Mouse (Mus musculus) liver, postnatal 0 days (tissue): ENCODE measurements around the gene Sh3bp2. TPM values are rescaled to one million over a fixed set of nuclear protein-coding genes. Genes with fewer than 3 reads are reported as not detected.

Experiments used
- ATAC-seq: fragments of 200-750 bp; cut with Nextera tagmentation; 2 replicates; pipeline ENCODE4 v1.8.0; 2017; ENCODE audit warnings: mild to moderate bottlenecking, moderate library complexity
- DNase-seq: peaks from one replicate; pipeline ENCODE4 v3.0.0-alpha.2; 2016
- H3K27ac ChIP-seq: fragments of 300-500 bp; sonication (generic); 2 replicates; pipeline ENCODE4 v1.5.1; 2014; ENCODE audit warnings: antibody characterized with exemption, moderate library complexity, mild to moderate bottlenecking, low read depth
- H3K27me3 ChIP-seq: fragments of 300-500 bp; sonication (generic); 2 replicates; pipeline ENCODE4 v1.6.1; 2014; ENCODE audit warnings: low read length, control low read depth, mixed read lengths; ENCODE audit not compliant: insufficient read depth
- H3K36me3 ChIP-seq: fragments of 300-500 bp; sonication (generic); replicated peaks from 2 replicates; pipeline ENCODE4 v1.6.1; 2014; ENCODE audit warnings: mild to moderate bottlenecking, control low read depth, low read length, moderate library complexity, mixed read lengths; ENCODE audit not compliant: insufficient read depth
- H3K4me1 ChIP-seq: fragments of 300-500 bp; sonication (generic); 2 replicates; pipeline ENCODE4 v1.6.1; 2014; ENCODE audit warnings: antibody characterized with exemption, mild to moderate bottlenecking, control low read depth; ENCODE audit not compliant: insufficient read depth
- H3K4me2 ChIP-seq: fragments of 300-500 bp; sonication (generic); 2 replicates; pipeline ENCODE4 v1.6.1; 2014; ENCODE audit warnings: low read depth, mild to moderate bottlenecking, low read length, moderate library complexity, mixed read lengths
- H3K4me3 ChIP-seq: fragments of 300-500 bp; sonication (generic); 2 replicates; pipeline ENCODE4 v1.5.1; 2014; ENCODE audit warnings: low read depth, low read length
- H3K9ac ChIP-seq: fragments of 300-500 bp; sonication (generic); replicated peaks from 2 replicates; pipeline ENCODE4 v1.6.1; 2014; ENCODE audit warnings: mild to moderate bottlenecking, moderate library complexity
- H3K9me3 ChIP-seq: fragments of 300-500 bp; sonication (generic); 2 replicates; pipeline ENCODE4 v1.6.1; 2016; ENCODE audit warnings: mild to moderate bottlenecking, control low read depth, low read length, mixed read lengths
- CTCF ChIP-seq: sonication (generic); IDR thresholded peaks from 2 replicates; pipeline ENCODE4 v1.5.1; 2016; ENCODE audit warnings: antibody characterized with exemption, low read depth
- EP300 ChIP-seq: IDR thresholded peaks from 2 replicates; pipeline ENCODE4 v1.6.1; 2016; ENCODE audit warnings: antibody characterized with exemption, low read depth, mild to moderate bottlenecking
- WGBS: fragments of 180-500 bp; shearing (Covaris S2); extraction: QIAGEN DNeasy Blood & Tissue Kit; methylation state at CpG from one replicate; pipeline ENCODE4 v1.1.7; 2014; ENCODE audit not compliant: insufficient replicate concordance; 5-methylcytosine and 5-hydroxymethylcytosine counted together
- polyA plus RNA-seq: library from polyadenylated mRNA; unstranded; fragments of >200 nt; fragmentation: Nextera tagmentation; extraction: Ambion mirVana; gene quantifications from 2 replicates; pipeline ENCODE4 v1.2.1, GENCODE M21; 2015

Gene Sh3bp2
- polyA plus RNA-seq, 1 experiment from 2014 or later = 7.7 TPM

- Histone ChIP-seq H3K27me3 (no peaks in the 10 kb centered on the region), H3K4me2 (no peak overlapping the region), H3K4me1 (peaks cover 19% of the 10 kb centered on the region), H3K4me3 (no peak overlapping the region), H3K9me3 (no peaks in the 10 kb centered on the region), H3K27ac (0 out of 2 replicates have a peak overlapping the region, but pooled peaks have one; percentile 44), H3K9ac (no peak overlapping the region), H3K36me3 (no peaks in the 10 kb centered on the region)
- TF ChIP-seq CTCF (peak; percentile 58), EP300 (no peak)
- ATAC-seq (no peak), DNase-seq (no peak)
- WGBS = 29% methylated on average over 5 of the region's 5 CpGs
Observed at GRCm38 (mm10) chr5:34538527-34538926, 12.9 kb downstream of the Sh3bp2 start.

GRCm38 (mm10) chr5:34539121-34539520 is 13.5 kb downstream of the Sh3bp2 start:
- H3K9ac ChIP-seq = no peak overlapping the region
- H3K27me3 ChIP-seq = no peaks in the 10 kb centered on the region
- H3K4me2 ChIP-seq = no peak overlapping the region
- DNase-seq (no peak), ATAC-seq (no peak)
- TF ChIP-seq CTCF = no peak
- no peak for TF ChIP-seq EP300
- no peak overlapping the region for H3K27ac ChIP-seq
- WGBS = 61% methylated on average over 2 of the region's 2 CpGs
- peaks cover 16% of the 10 kb centered on the region for H3K4me1 ChIP-seq
- H3K9me3 ChIP-seq = no peaks in the 10 kb centered on the region
- H3K36me3 ChIP-seq = no peaks in the 10 kb centered on the region
- no peak overlapping the region for H3K4me3 ChIP-seq

DNA sequence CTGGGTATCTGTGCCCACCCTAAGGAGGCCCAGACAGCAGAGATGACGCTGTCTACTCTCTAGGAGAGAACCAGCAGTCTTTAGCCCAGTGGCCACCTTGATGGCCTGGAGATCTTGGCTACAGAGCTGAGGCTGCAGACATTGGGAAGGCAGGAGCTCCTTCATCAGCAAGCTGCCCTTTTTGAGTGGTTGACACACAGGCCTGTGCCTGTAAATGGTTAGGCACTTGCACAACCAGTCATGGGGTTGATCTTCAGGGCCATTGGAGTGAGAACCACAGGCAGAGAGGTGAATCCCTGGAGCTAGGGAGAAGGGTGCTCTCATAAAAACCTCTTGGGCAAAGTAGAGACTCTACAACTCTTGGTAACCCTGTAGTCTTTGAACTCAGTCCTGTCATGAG is 16.5 kb downstream of the Sh3bp2 start:
- H3K27ac ChIP-seq = peak overlapping the region; percentile 78
- H3K27me3 ChIP-seq = no peaks in the 10 kb centered on the region
- H3K4me1 ChIP-seq = peaks cover 13% of the 10 kb centered on the region
- ATAC-seq (no peak), DNase-seq (no peak)
- TF ChIP-seq EP300 (no peak), CTCF (no peak)
- no peaks in the 10 kb centered on the region; the same call in 1 of the 2 replicates for H3K36me3 ChIP-seq
- H3K4me2 ChIP-seq = no peak overlapping the region
- 67% methylated on average over 1 of the region's 1 CpGs for WGBS
- no peaks in the 10 kb centered on the region for H3K9me3 ChIP-seq
- no peak overlapping the region for H3K4me3 ChIP-seq
- H3K9ac ChIP-seq = no peak overlapping the region

GRCm38 (mm10) chr5:34543114-34543513 is 17.5 kb downstream of the Sh3bp2 start:
- 20% methylated on average over 4 of the region's 4 CpGs for WGBS
- Histone ChIP-seq H3K4me1 (peaks cover 10% of the 10 kb centered on the region), H3K4me3 (peak overlapping the region; percentile 44), H3K4me2 (peak overlapping the region; percentile 63), H3K36me3 (no peaks in the 10 kb centered on the region; the same call in 1 of the 2 replicates), H3K27me3 (no peaks in the 10 kb centered on the region), H3K27ac (peak overlapping the region; percentile 78), H3K9me3 (no peaks in the 10 kb centered on the region), H3K9ac (no peak overlapping the region; the same call in 1 of the 2 replicates)
- TF ChIP-seq CTCF = no peak
- no peak for TF ChIP-seq EP300
- peak; percentile 58 for ATAC-seq
- peak; percentile 54 for DNase-seq

DNA sequence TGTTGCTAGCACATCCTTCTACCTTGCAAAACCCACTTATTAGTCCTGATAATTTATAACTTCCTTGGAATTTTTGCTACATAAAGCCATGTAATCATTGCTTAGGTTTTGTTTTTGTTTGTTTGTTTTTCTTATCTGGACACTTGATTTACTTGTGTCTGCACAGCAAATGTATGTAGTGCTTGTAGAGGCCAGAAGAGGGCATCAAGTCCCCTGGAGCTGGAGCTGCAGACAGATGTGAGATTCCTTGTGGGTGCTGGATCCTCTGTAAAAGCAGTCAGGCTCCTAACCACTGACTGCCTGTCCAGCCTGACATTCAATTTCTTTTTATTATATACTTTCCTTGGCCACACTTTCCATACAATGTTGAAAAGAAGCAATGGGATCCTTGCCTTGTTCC is 21.8 kb downstream of the Sh3bp2 start:
- Histone ChIP-seq H3K36me3 (peaks cover 8% of the 10 kb centered on the region), H3K27ac (no peak overlapping the region), H3K9ac (no peak overlapping the region), H3K4me3 (no peak overlapping the region), H3K4me2 (no peak overlapping the region), H3K9me3 (no peaks in the 10 kb centered on the region), H3K27me3 (no peaks in the 10 kb centered on the region), H3K4me1 (peaks cover 19% of the 10 kb centered on the region)
- DNase-seq (no peak), ATAC-seq (no peak)
- TF ChIP-seq CTCF (peak; percentile 82), EP300 (no peak)

DNA sequence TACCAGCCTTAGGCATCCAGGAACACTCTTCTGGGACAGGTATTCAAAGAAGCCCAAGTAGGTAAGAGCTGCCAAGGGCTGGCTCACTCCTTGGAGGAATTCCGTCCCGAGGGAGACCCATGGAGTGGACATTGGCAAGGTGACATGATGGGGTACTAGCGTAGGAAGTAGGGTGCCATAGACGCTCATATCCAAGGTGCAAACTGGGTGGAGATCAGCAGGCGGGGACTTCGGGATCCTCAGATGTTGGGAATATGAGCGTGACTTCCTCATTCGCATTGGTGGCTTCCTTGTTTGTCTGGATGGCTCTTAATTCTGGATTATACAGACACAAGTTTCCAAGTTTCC is 23.5 kb downstream of the Sh3bp2 start:
- peak overlapping the region; percentile 94 for H3K4me2 ChIP-seq
- 23% methylated on average over 8 of the region's 8 CpGs for WGBS
- H3K27me3 ChIP-seq = no peaks in the 10 kb centered on the region
- peaks cover 14% of the 10 kb centered on the region for H3K36me3 ChIP-seq
- no peak overlapping the region for H3K27ac ChIP-seq
- peak overlapping the region; percentile 75 for H3K9ac ChIP-seq
- H3K4me3 ChIP-seq = peak overlapping the region; percentile 75
- H3K9me3 ChIP-seq = no peaks in the 10 kb centered on the region
- peaks cover 19% of the 10 kb centered on the region for H3K4me1 ChIP-seq
- ATAC-seq = peak; percentile 6; the same call in 1 of the 2 replicates
- no peak for DNase-seq
- TF ChIP-seq EP300 (no peak), CTCF (no peak)
